9 mouse cellular contexts compared by ENCODE assay signal in genomic region chr2:127722176-127722892, GRCm38 (mm10). TPM values are rescaled to one million over a fixed set of nuclear protein-coding genes. Genes with fewer than 3 reads are reported as not detected.
DNase-seq lines count a peak whose midpoint lies in the region; ATAC-seq and TF ChIP-seq lines count a peak whose summit lies in the region.
"Had no signal": no experiment of that assay in that cellular context is flagged by ENCODE, and none has a peak within 500 bp of the region (broad histone marks: within the 10 kb centered on the region; RNA-seq: fewer than 3 reads in every experiment).

No protein-coding gene starts in this region.

- H3K36me3 ChIP-seq in embryonic facial prominence, embryonic 13.5 days, result no peaks in the 10 kb centered on the region
- H3K36me3 ChIP-seq in heart, embryonic 12.5 days, result no peaks in the 10 kb centered on the region
- H3K36me3 ChIP-seq in kidney, postnatal 0 days (ENCODE audit: insufficient read depth, low read length), result no peaks in the 10 kb centered on the region
- no peaks in the 10 kb centered on the region for H3K36me3 ChIP-seq in limb, embryonic 14.5 days (ENCODE audit: control insufficient read depth, insufficient read depth, low read length)
- H3K36me3 ChIP-seq in neural tube, embryonic 14.5 days (ENCODE audit: control insufficient read depth, insufficient read depth, low read length), result no peaks in the 10 kb centered on the region
- H3K36me3 ChIP-seq: neural tube, embryonic 12.5 days had no signal

- DNase-seq in right cerebral cortex, adult 18-20 months, result peak; percentile 39
- DNase-seq in right cerebral cortex, postnatal 25 days, result no peak
- DNase-seq in kidney, postnatal 0 days (ENCODE audit: low spot score), result peak; percentile 91
- peak; percentile 84 for DNase-seq in limb, embryonic 14.5 days (ENCODE audit: low spot score)
- DNase-seq in thymus, postnatal 4 days, result no peak

- no peak for TF ChIP-seq POLR2A in limb, embryonic 14.5 days (IDR thresholded peaks at IDR 0.05; ENCODE audit: borderline replicate concordance, extremely low read depth, insufficient read depth, insufficient read length)

- H3K4me3 ChIP-seq in embryonic facial prominence, embryonic 13.5 days, result no peak overlapping the region
- no peak overlapping the region for H3K4me3 ChIP-seq in heart, embryonic 12.5 days
- H3K4me3 ChIP-seq in kidney, postnatal 0 days (replicated peaks; ENCODE audit: low read depth, low read length), result no peak overlapping the region
- no peak overlapping the region for H3K4me3 ChIP-seq in limb, embryonic 14.5 days (replicated peaks; ENCODE audit: low read length)
- no peak overlapping the region for H3K4me3 ChIP-seq in neural tube, embryonic 14.5 days (ENCODE audit: low read depth, low read length)
- H3K4me3 ChIP-seq: neural tube, embryonic 12.5 days had no signal

- peak overlapping the region; percentile 48; the same call in 1 of the 2 replicates for H3K27ac ChIP-seq in embryonic facial prominence, embryonic 13.5 days
- peak overlapping the region; percentile 96 for H3K27ac ChIP-seq in heart, embryonic 12.5 days (ENCODE audit: poor library complexity, severe bottlenecking)
- peak overlapping the region; percentile 84 for H3K27ac ChIP-seq in kidney, postnatal 0 days
- H3K27ac ChIP-seq in limb, embryonic 14.5 days (replicated peaks; ENCODE audit: low read depth, low read length), result peak overlapping the region; percentile 73
- peak overlapping the region; percentile 25; the same call in 1 of the 2 replicates for H3K27ac ChIP-seq in neural tube, embryonic 14.5 days (ENCODE audit: low read depth, low read length)
- H3K27ac ChIP-seq: neural tube, embryonic 12.5 days had no signal

- H3K4me2 ChIP-seq in embryonic facial prominence, embryonic 13.5 days, result no peak overlapping the region
- no peak overlapping the region for H3K4me2 ChIP-seq in heart, embryonic 12.5 days
- H3K4me2 ChIP-seq in kidney, postnatal 0 days (ENCODE audit: low read length), result no peak overlapping the region
- H3K4me2 ChIP-seq in limb, embryonic 14.5 days (replicated peaks; ENCODE audit: low read depth, low read length, severe bottlenecking), result no peak overlapping the region
- H3K4me2 ChIP-seq in neural tube, embryonic 14.5 days (ENCODE audit: low read depth, low read length), result no peak overlapping the region
- H3K4me2 ChIP-seq: neural tube, embryonic 12.5 days had no signal

- H3K9me3 ChIP-seq in embryonic facial prominence, embryonic 13.5 days, result no peaks in the 10 kb centered on the region
- H3K9me3 ChIP-seq in heart, embryonic 12.5 days (replicated peaks), result no peaks in the 10 kb centered on the region
- H3K9me3 ChIP-seq in kidney, postnatal 0 days (replicated peaks; ENCODE audit: low read length), result no peaks in the 10 kb centered on the region
- no peaks in the 10 kb centered on the region for H3K9me3 ChIP-seq in limb, embryonic 14.5 days (ENCODE audit: control insufficient read depth, low read length)
- H3K9me3 ChIP-seq in neural tube, embryonic 14.5 days (ENCODE audit: control insufficient read depth, low read length), result no peaks in the 10 kb centered on the region
- H3K9me3 ChIP-seq: neural tube, embryonic 12.5 days had no signal

- no peak for ATAC-seq in embryonic facial prominence, embryonic 13.5 days (ENCODE audit: insufficient number of reproducible peaks, insufficient read depth, low FRiP score, low TSS enrichment, low read depth)
- peak; percentile 89 for ATAC-seq in heart, embryonic 12.5 days (ENCODE audit: insufficient number of reproducible peaks, low FRiP score)
- ATAC-seq in kidney, postnatal 0 days (replicated peaks; ENCODE audit: low FRiP score, low read depth), result peak; percentile 58; the same call in 1 of the 2 replicates
- peak; percentile 76 for ATAC-seq in limb, embryonic 14.5 days (ENCODE audit: low FRiP score, low read depth)
- ATAC-seq in neural tube, embryonic 14.5 days (ENCODE audit: low read depth), result peak; percentile 54; the same call in 1 of the 2 replicates

- H3K4me1 ChIP-seq in embryonic facial prominence, embryonic 13.5 days, result peaks cover 20% of the 10 kb centered on the region; the same call in 1 of the 2 replicates
- peaks cover 37% of the 10 kb centered on the region for H3K4me1 ChIP-seq in heart, embryonic 12.5 days (replicated peaks)
- peaks cover 16% of the 10 kb centered on the region for H3K4me1 ChIP-seq in kidney, postnatal 0 days (replicated peaks; ENCODE audit: insufficient read depth, low read length)
- peaks cover 16% of the 10 kb centered on the region for H3K4me1 ChIP-seq in limb, embryonic 14.5 days (ENCODE audit: control insufficient read depth, insufficient read depth, low read length)
- no peaks in the 10 kb centered on the region for H3K4me1 ChIP-seq in neural tube, embryonic 14.5 days (ENCODE audit: control insufficient read depth, insufficient read depth, low read length)

- no peaks in the 10 kb centered on the region for H3K27me3 ChIP-seq in embryonic facial prominence, embryonic 13.5 days
- no peaks in the 10 kb centered on the region for H3K27me3 ChIP-seq in heart, embryonic 12.5 days (replicated peaks)
- no peaks in the 10 kb centered on the region for H3K27me3 ChIP-seq in kidney, postnatal 0 days (ENCODE audit: insufficient read depth, low read length)
- H3K27me3 ChIP-seq in limb, embryonic 14.5 days (ENCODE audit: control insufficient read depth, insufficient read depth, low read length), result no peaks in the 10 kb centered on the region
- H3K27me3 ChIP-seq in neural tube, embryonic 14.5 days (ENCODE audit: control insufficient read depth, insufficient read depth, low read length), result no peaks in the 10 kb centered on the region
- H3K27me3 ChIP-seq: neural tube, embryonic 12.5 days had no signal

- H3K9ac ChIP-seq in embryonic facial prominence, embryonic 13.5 days, result no peak overlapping the region
- no peak overlapping the region for H3K9ac ChIP-seq in heart, embryonic 12.5 days
- no peak overlapping the region for H3K9ac ChIP-seq in kidney, postnatal 0 days (ENCODE audit: low read depth, low read length)
- H3K9ac ChIP-seq in limb, embryonic 14.5 days (ENCODE audit: low read depth, low read length, severe bottlenecking), result no peak overlapping the region
- H3K9ac ChIP-seq in neural tube, embryonic 14.5 days (replicated peaks; ENCODE audit: low read depth, low read length), result no peak overlapping the region
- H3K9ac ChIP-seq: neural tube, embryonic 12.5 days had no signal

- TF ChIP-seq CTCF in kidney, postnatal 0 days (IDR thresholded peaks at IDR 0.05; ENCODE audit: low read depth), result no peak

- WGBS in embryonic facial prominence, embryonic 13.5 days, result 59% methylated on average over 7 of the region's 7 CpGs
- 27% methylated on average over 7 of the region's 7 CpGs for WGBS in heart, embryonic 12.5 days
- WGBS in kidney, postnatal 0 days, result 29% methylated on average over 7 of the region's 7 CpGs
- WGBS in limb, embryonic 14.5 days, result 30% methylated on average over 7 of the region's 7 CpGs
- 53% methylated on average over 7 of the region's 7 CpGs for WGBS in neural tube, embryonic 14.5 days

RNA-seq across cellular contexts. Expression of gene Mall, which starts 7.4 kb away (rescaled TPM):
- polyA plus RNA-seq in embryonic facial prominence, embryonic 13.5 days (2015; fragmentation: Nextera tagmentation; extraction: Ambion mirVana), result 6.4 and 7.6 TPM in 2 replicates
- 3.4 and 3.5 TPM in 2 replicates for polyA plus RNA-seq in heart, embryonic 12.5 days (2016; fragmentation: Nextera tagmentation; extraction: Ambion mirVana)
- polyA plus RNA-seq in kidney, postnatal 0 days (2015; fragmentation: Nextera tagmentation; extraction: Ambion mirVana), result 2.0 and 2.2 TPM in 2 replicates
- 16.5 and 16.8 TPM in 2 replicates for polyA plus RNA-seq in limb, embryonic 14.5 days (2012; rRNA removed)
- polyA plus RNA-seq in limb, embryonic 14.5 days (2014; fragmentation: Nextera tagmentation; extraction: Ambion mirVana), result 26.4 and 30.4 TPM in 2 replicates
- polyA plus RNA-seq in neural tube, embryonic 14.5 days (2014; fragmentation: Nextera tagmentation; extraction: Ambion mirVana), result 0.59 and 0.73 TPM in 2 replicates

Comparison
In these comparisons a context has a peak if more than half of its experiments do, and no peak if none do; other contexts are left out.
1. DNase-seq: peak in right cerebral cortex, adult 18-20 months (single experiment), kidney, postnatal 0 days (single experiment) and limb, embryonic 14.5 days (single experiment); none in right cerebral cortex, postnatal 25 days (single experiment) and thymus, postnatal 4 days (single experiment).
2. H3K27ac ChIP-seq: peak in every context shown above with its lines; median percentile 96 in heart, embryonic 12.5 days; 84 in kidney, postnatal 0 days; 73 in limb, embryonic 14.5 days; 48 in embryonic facial prominence, embryonic 13.5 days; 25 in neural tube, embryonic 14.5 days.